Mouse (Mus musculus): ENCODE measurements around the gene Samd8. TPM values are rescaled to one million over a fixed set of nuclear protein-coding genes. Genes with fewer than 3 reads are reported as not detected.
A peak's percentile ranks its signal among the peaks of the same experiment; 100 is the strongest.

Samd8 gene
- total and polyA plus RNA-seq, 3 experiments = 5.4 to 9.5 (median 7.0) TPM

DNA sequence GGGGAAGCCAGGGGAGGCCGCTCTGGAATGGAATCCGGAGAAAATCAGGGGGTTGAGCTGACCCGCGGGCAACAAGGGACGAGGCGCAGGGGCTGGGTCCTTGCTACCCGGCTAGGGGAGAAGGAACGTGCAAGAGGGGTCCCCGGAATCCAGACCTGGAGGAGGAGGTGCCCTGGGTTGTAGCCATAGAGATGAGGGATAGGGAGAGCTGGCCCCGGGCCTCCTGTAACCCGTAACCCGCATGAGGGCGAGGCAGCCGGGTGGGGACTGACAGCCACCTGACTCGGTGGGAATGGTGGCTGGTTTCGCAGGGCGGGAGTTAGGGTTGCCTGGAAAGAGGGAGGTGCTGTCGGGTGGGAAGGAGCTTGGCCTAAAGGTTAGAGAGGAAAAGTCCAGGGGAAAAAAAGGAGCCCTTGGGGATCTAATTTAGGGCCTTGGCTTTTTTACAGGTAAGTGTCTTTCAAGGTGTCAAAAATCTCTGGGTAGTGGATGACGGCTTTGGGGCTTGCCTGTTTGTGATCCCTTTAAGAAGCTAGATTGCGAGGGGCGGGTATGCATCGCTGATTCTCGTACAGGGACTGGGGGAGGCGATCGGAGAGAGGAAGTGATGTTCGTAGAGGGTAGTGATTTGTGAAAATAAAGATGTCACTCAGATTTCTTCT is 681 bp downstream of the Samd8 start, which contains the start of gene Dusp13:
Gene Dusp13 (minus strand): TSS at position 301 of the 662 bp plus-strand sequence.
- peak within 1 kb of the TSS; percentile 84 for H3K9ac ChIP-seq (ENCODE audit: insufficient read depth, low read depth)
- H3K4me2 ChIP-seq (ENCODE audit: insufficient read depth, low read depth, poor library complexity, severe bottlenecking) = peak within 1 kb of the TSS; percentile 48
- H3K27me3 ChIP-seq (replicated peaks) = no peaks in the 10 kb centered on the region
- H3K4me1 ChIP-seq (ENCODE audit: control insufficient read depth in 1 of 2, insufficient read depth in 2 of 2) = peaks cover 5 to 33% of the 10 kb centered on the region in 2 experiments
- dilution Hi-C loops (cut with MboI; ENCODE audit: extremely low pct_ligation_motif_present, extremely low pct_unique_long_range_greater_than_20kb, low sequenced_read_pairs) = no loop called here
- peaks cover 0 to 2% of the 10 kb centered on the region in 2 experiments for H3K36me3 ChIP-seq (replicated peaks in 1 of 2; ENCODE audit: control insufficient read depth in 1 of 2, insufficient read depth in 1 of 2, low read length in 1 of 2)
- DNase-seq (ENCODE audit: extremely low read depth) = peak; percentile 77
- in situ Hi-C loops (cut with MboI; ENCODE audit: low pct_ligation_motif_present, low pct_unique_long_range_greater_than_20kb, low sequenced_read_pairs) = no loop called here
- H3K9me3 ChIP-seq (replicated peaks; ENCODE audit: low read length) = no peaks in the 10 kb centered on the region
- H3K79me2 ChIP-seq (replicated peaks; ENCODE audit: control insufficient read depth, extremely low read depth, insufficient read depth, poor library complexity, severe bottlenecking) = peaks cover 19% of the 10 kb centered on the region
- peak within 1 kb of the TSS; percentile 79 to 90 (median 88) for H3K4me3 ChIP-seq (replicated peaks in 1 of 3; ENCODE audit: low read depth in 2 of 3, low read length in 2 of 3, poor library complexity in 1 of 3)
- peak within 1 kb of the TSS; percentile 35 for H3K27ac ChIP-seq (ENCODE audit: insufficient read depth, low read depth)
- TF ChIP-seq ZC3H11A (IDR thresholded peaks at IDR 0.05; ENCODE audit: low read depth, low read length) = no peak
- TF ChIP-seq TCF12 (IDR thresholded peaks at IDR 0.05; ENCODE audit: low read depth, low read length) = no peak
- TF ChIP-seq ELF1 (IDR thresholded peaks at IDR 0.05; ENCODE audit: low read depth, low read length) = no peak
- no peak for TF ChIP-seq RCOR1 (conservative IDR thresholded peaks at IDR 0.05; ENCODE audit: low read depth, low read length)
- no peak for TF ChIP-seq TBP (conservative IDR thresholded peaks at IDR 0.05; ENCODE audit: low read depth, low read length)
- TF ChIP-seq IRF4 (IDR thresholded peaks at IDR 0.05; ENCODE audit: low read depth, low read length) = no peak
- TF ChIP-seq ZNF384 (IDR thresholded peaks at IDR 0.05; ENCODE audit: low read depth, low read length) = no peak
- TF ChIP-seq MAX (IDR thresholded peaks at IDR 0.05; ENCODE audit: low read length) = no peak
- no peak for TF ChIP-seq EP300 (IDR thresholded peaks at IDR 0.05; ENCODE audit: low read length)
- TF ChIP-seq CHD1 (IDR thresholded peaks at IDR 0.05; ENCODE audit: low read depth, low read length) = no peak
- TF ChIP-seq ETS1 (conservative IDR thresholded peaks at IDR 0.05; ENCODE audit: low read depth, low read length) = no peak
- peak; percentile 61; the same call in 1 of the 2 replicates for TF ChIP-seq UBTF (IDR thresholded peaks at IDR 0.05; ENCODE audit: low read depth, low read length)
- no peak for TF ChIP-seq NELFE (IDR thresholded peaks at IDR 0.05; ENCODE audit: low read depth, low read length)
- TF ChIP-seq RAD21 (IDR thresholded peaks at IDR 0.05; ENCODE audit: low read depth, low read length) = no peak
- TF ChIP-seq CHD2 (IDR thresholded peaks at IDR 0.05; ENCODE audit: low read length) = peak; percentile 23; the same call in 1 of the 2 replicates
- no peak for TF ChIP-seq POLR2AphosphoS2 (IDR thresholded peaks at IDR 0.05; ENCODE audit: low read depth, low read length)
- TF ChIP-seq MXI1 (IDR thresholded peaks at IDR 0.05; ENCODE audit: low read depth, low read length) = 0 out of 2 replicates have a peak, but pooled peaks have one; percentile 28
- TF ChIP-seq BHLHE40 (IDR thresholded peaks at IDR 0.05; ENCODE audit: low read depth, low read length) = no peak
- no peak for TF ChIP-seq ZKSCAN1 (IDR thresholded peaks at IDR 0.05; ENCODE audit: borderline replicate concordance, low read depth, low read length)
- no peak for TF ChIP-seq JUN (IDR thresholded peaks at IDR 0.05; ENCODE audit: insufficient read depth, low read depth, low read length)
- TF ChIP-seq JUND (conservative IDR thresholded peaks at IDR 0.05; ENCODE audit: low read depth, low read length) = no peak
- peak; percentile 40; the same call in 1 of the 2 replicates for TF ChIP-seq SIN3A (IDR thresholded peaks at IDR 0.05; ENCODE audit: low read length)
- TF ChIP-seq GABPA (IDR thresholded peaks at IDR 0.05; ENCODE audit: insufficient replicate concordance, low read depth, low read length) = no peak
- TF ChIP-seq NRF1 (IDR thresholded peaks at IDR 0.05; ENCODE audit: low read depth, low read length) = no peak
